Mouse (Mus musculus) limb, embryonic 12.5 days (tissue): Measurements from ENCODE around the gene Myo16. TPM values are rescaled to one million over a fixed set of nuclear protein-coding genes. Genes with fewer than 3 reads are reported as not detected.

Experiments
- ATAC-seq: fragments of 200-750 bp; cut with Nextera tagmentation; 2 replicates; pipeline ENCODE4 v1.8.0; 2017; ENCODE audit warnings: low read depth, moderate TSS enrichment; ENCODE audit not compliant: insufficient number of reproducible peaks, insufficient read depth, low FRiP score, low TSS enrichment
- H3K27ac ChIP-seq: fragments of 300-500 bp; sonication (generic); 2 replicates; pipeline ENCODE4 v1.5.1; 2016; ENCODE audit warnings: mild to moderate bottlenecking, moderate library complexity
- H3K27me3 ChIP-seq: fragments of 300-500 bp; sonication (generic); 2 replicates; pipeline ENCODE4 v1.6.1; 2016; ENCODE audit warnings: mild to moderate bottlenecking, moderate library complexity
- H3K36me3 ChIP-seq: fragments of 300-500 bp; sonication (generic); 2 replicates; pipeline ENCODE4 v1.6.1; 2016; ENCODE audit warnings: mild to moderate bottlenecking, moderate library complexity
- H3K4me1 ChIP-seq: fragments of 300-500 bp; sonication (generic); replicated peaks from 2 replicates; pipeline ENCODE4 v1.6.1; 2016
- H3K4me2 ChIP-seq: fragments of 300-500 bp; sonication (generic); 2 replicates; pipeline ENCODE4 v1.6.1; 2016; ENCODE audit warnings: mild to moderate bottlenecking, moderate library complexity
- H3K4me3 ChIP-seq: fragments of 300-500 bp; sonication (generic); replicated peaks from 2 replicates; pipeline ENCODE4 v1.5.1; 2016; ENCODE audit warnings: mild to moderate bottlenecking
- H3K9ac ChIP-seq: fragments of 300-500 bp; sonication (generic); replicated peaks from 2 replicates; pipeline ENCODE4 v1.6.1; 2016; ENCODE audit warnings: mild to moderate bottlenecking, moderate library complexity
- H3K9me3 ChIP-seq: fragments of 300-500 bp; sonication (generic); 2 replicates; pipeline ENCODE4 v1.6.1; 2016; ENCODE audit warnings: mild to moderate bottlenecking, moderate library complexity
- WGBS: fragments of 180-500 bp; shearing (Covaris S2); methylation state at CpG from one replicate; pipeline ENCODE4 v1.1.7; 2016; 5-methylcytosine and 5-hydroxymethylcytosine counted together
- polyA plus RNA-seq: library from polyadenylated mRNA; unstranded; fragments of >200 nt; fragmentation: Nextera tagmentation; extraction: Ambion mirVana; gene quantifications from 2 replicates; pipeline ENCODE4 v1.2.1, GENCODE M21; 2016

The Myo16 gene
- polyA plus RNA-seq, 1 experiment from 2014 or later: 0.50 TPM

- WGBS: 56% methylated on average over 5 of the region's 5 CpGs
- no peaks in the 10 kb centered on the region for H3K9me3 ChIP-seq
- no peak overlapping the region for H3K9ac ChIP-seq
- H3K4me3 ChIP-seq: no peak overlapping the region
- H3K36me3 ChIP-seq: no peaks in the 10 kb centered on the region
- no peak overlapping the region for H3K4me2 ChIP-seq
- no peak overlapping the region for H3K27ac ChIP-seq
- peaks cover 14% of the 10 kb centered on the region for H3K4me1 ChIP-seq
- ATAC-seq: no peak
- H3K27me3 ChIP-seq: no peaks in the 10 kb centered on the region
These were observed 471.6 kb downstream of the Myo16 start for GRCm38 (mm10) chr8:10625262-10625661.

GRCm38 (mm10) chr8:10628725-10629124 is 475.0 kb downstream of the Myo16 start:
- Histone ChIP-seq H3K27ac (no peak overlapping the region), H3K4me2 (no peak overlapping the region), H3K9me3 (no peaks in the 10 kb centered on the region), H3K36me3 (no peaks in the 10 kb centered on the region), H3K9ac (no peak overlapping the region), H3K4me3 (no peak overlapping the region), H3K4me1 (peaks cover 25% of the 10 kb centered on the region), H3K27me3 (no peaks in the 10 kb centered on the region)
- 54% methylated on average over 8 of the region's 8 CpGs for WGBS
- no peak for ATAC-seq

- no peaks in the 10 kb centered on the region for H3K9me3 ChIP-seq
- no peaks in the 10 kb centered on the region for H3K27me3 ChIP-seq
- no peak overlapping the region for H3K4me2 ChIP-seq
- H3K4me1 ChIP-seq: peaks cover 36% of the 10 kb centered on the region
- no peak overlapping the region for H3K4me3 ChIP-seq
- H3K36me3 ChIP-seq: no peaks in the 10 kb centered on the region
- no peak for ATAC-seq
- WGBS: 42% methylated on average over 5 of the region's 5 CpGs
- H3K9ac ChIP-seq: no peak overlapping the region
- peak overlapping the region; percentile 31; the same call in 1 of the 2 replicates for H3K27ac ChIP-seq
These were observed 476.2 kb downstream of the Myo16 start for GRCm38 (mm10) chr8:10629862-10630261.

GRCm38 (mm10) chr8:10631006-10631405 is 477.3 kb downstream of the Myo16 start:
- WGBS: 94% methylated on average over 2 of the region's 2 CpGs

GRCm38 (mm10) chr8:10632603-10633002 is 478.9 kb downstream of the Myo16 start:
- H3K9me3 ChIP-seq: no peaks in the 10 kb centered on the region
- ATAC-seq: no peak
- H3K4me3 ChIP-seq: no peak overlapping the region
- H3K36me3 ChIP-seq: no peaks in the 10 kb centered on the region
- WGBS: 80% methylated on average over 6 of the region's 6 CpGs
- H3K27me3 ChIP-seq: no peaks in the 10 kb centered on the region
- peaks cover 48% of the 10 kb centered on the region for H3K4me1 ChIP-seq
- no peak overlapping the region for H3K27ac ChIP-seq
- no peak overlapping the region for H3K9ac ChIP-seq
- no peak overlapping the region for H3K4me2 ChIP-seq

More at GRCm38 (mm10) chr8:10631006-10631405, 477.3 kb downstream of the Myo16 start:
- Histone ChIP-seq H3K27ac (no peak overlapping the region), H3K9ac (no peak overlapping the region), H3K27me3 (no peaks in the 10 kb centered on the region), H3K4me3 (no peak overlapping the region), H3K4me2 (no peak overlapping the region), H3K36me3 (no peaks in the 10 kb centered on the region), H3K9me3 (no peaks in the 10 kb centered on the region), H3K4me1 (peaks cover 42% of the 10 kb centered on the region)
- no peak for ATAC-seq

GRCm38 (mm10) chr8:10633360-10634140 is 479.8 kb downstream of the Myo16 start:
- Histone ChIP-seq H3K27ac (no peak overlapping the region; the same call in 1 of the 2 replicates), H3K27me3 (no peaks in the 10 kb centered on the region), H3K4me1 (peaks cover 48% of the 10 kb centered on the region), H3K36me3 (no peaks in the 10 kb centered on the region), H3K9ac (no peak overlapping the region), H3K4me3 (no peak overlapping the region), H3K9me3 (no peaks in the 10 kb centered on the region), H3K4me2 (peak overlapping the region; percentile 27)
- ATAC-seq: no peak
- WGBS: 24% methylated on average over 12 of the region's 12 CpGs

- H3K9me3 ChIP-seq: no peaks in the 10 kb centered on the region
- no peaks in the 10 kb centered on the region for H3K36me3 ChIP-seq
- H3K27ac ChIP-seq: no peak overlapping the region
- no peak overlapping the region for H3K4me3 ChIP-seq
- H3K9ac ChIP-seq: no peak overlapping the region
- H3K4me1 ChIP-seq: peaks cover 42% of the 10 kb centered on the region
- H3K27me3 ChIP-seq: no peaks in the 10 kb centered on the region
- 0 out of 2 replicates have a peak overlapping the region, but pooled peaks have one; percentile 17 for H3K4me2 ChIP-seq
- whole genome bisulfite sequencing: 68% methylated on average over 13 of the region's 13 CpGs
- ATAC-seq: no peak
These were observed 480.7 kb downstream of the Myo16 start for GRCm38 (mm10) chr8:10634421-10634820.

- 91% methylated on average over 8 of the region's 8 CpGs for WGBS
- no peaks in the 10 kb centered on the region for H3K27me3 ChIP-seq
- no peaks in the 10 kb centered on the region for H3K9me3 ChIP-seq
- H3K4me2 ChIP-seq: no peak overlapping the region
- H3K36me3 ChIP-seq: no peaks in the 10 kb centered on the region
- H3K9ac ChIP-seq: no peak overlapping the region
- no peak overlapping the region for H3K4me3 ChIP-seq
- no peak for ATAC-seq
- no peak overlapping the region for H3K27ac ChIP-seq
- H3K4me1 ChIP-seq: peaks cover 21% of the 10 kb centered on the region
These were observed 485.2 kb downstream of the Myo16 start for GRCm38 (mm10) chr8:10638871-10639270.

GRCm38 (mm10) chr8:10640176-10640810 is 486.6 kb downstream of the Myo16 start:
- no peak for ATAC-seq
- H3K27ac ChIP-seq: no peak overlapping the region
- H3K4me2 ChIP-seq: no peak overlapping the region
- no peak overlapping the region for H3K4me3 ChIP-seq
- no peaks in the 10 kb centered on the region for H3K9me3 ChIP-seq
- H3K4me1 ChIP-seq: 0 out of 2 replicates have a peak, but pooled peaks cover 8% of the 10 kb centered on the region
- H3K9ac ChIP-seq: no peak overlapping the region
- no peaks in the 10 kb centered on the region for H3K27me3 ChIP-seq
- 72% methylated on average over 9 of the region's 9 CpGs for WGBS
- no peaks in the 10 kb centered on the region for H3K36me3 ChIP-seq

- 0 out of 2 replicates have a peak, but pooled peaks cover 7% of the 10 kb centered on the region for H3K4me1 ChIP-seq
- 71% methylated on average over 7 of the region's 7 CpGs for WGBS
- no peaks in the 10 kb centered on the region for H3K9me3 ChIP-seq
- no peak overlapping the region for H3K27ac ChIP-seq
- H3K27me3 ChIP-seq: no peaks in the 10 kb centered on the region
- H3K36me3 ChIP-seq: no peaks in the 10 kb centered on the region
- no peak overlapping the region for H3K4me2 ChIP-seq
- H3K4me3 ChIP-seq: no peak overlapping the region
- no peak for ATAC-seq
- no peak overlapping the region for H3K9ac ChIP-seq
These were observed 487.1 kb downstream of the Myo16 start for GRCm38 (mm10) chr8:10640859-10641258.

GRCm38 (mm10) chr8:10641343-10641742 is 487.6 kb downstream of the Myo16 start:
- H3K4me1 ChIP-seq: 0 out of 2 replicates have a peak, but pooled peaks cover 4% of the 10 kb centered on the region
- no peak overlapping the region for H3K27ac ChIP-seq
- H3K9ac ChIP-seq: no peak overlapping the region
- no peak for ATAC-seq
- H3K27me3 ChIP-seq: no peaks in the 10 kb centered on the region
- H3K4me2 ChIP-seq: no peak overlapping the region
- no peaks in the 10 kb centered on the region for H3K9me3 ChIP-seq
- H3K36me3 ChIP-seq: no peaks in the 10 kb centered on the region
- no peak overlapping the region for H3K4me3 ChIP-seq
